ENCODE assay signal across 19 mouse cellular contexts in the genomic region with DNA sequence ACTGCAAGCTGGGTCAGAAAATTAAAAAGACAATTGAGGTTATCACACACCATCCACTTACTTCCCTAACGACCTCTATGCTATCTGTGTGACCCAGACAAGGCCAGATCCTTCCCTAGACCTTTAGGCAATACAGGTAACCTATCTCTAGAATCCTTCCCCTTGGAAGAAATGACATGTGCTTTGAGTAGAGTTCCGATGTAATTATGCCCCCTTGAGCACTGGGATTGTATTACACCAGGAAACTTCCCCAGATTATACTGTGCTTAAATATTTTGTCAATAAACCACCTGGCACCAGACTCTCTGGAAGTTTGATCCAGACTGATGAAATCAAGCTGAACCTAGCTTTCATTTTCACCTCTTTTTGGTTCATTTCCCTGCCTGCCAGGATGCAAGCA. TPM values are rescaled to one million over a fixed set of nuclear protein-coding genes. Genes with fewer than 3 reads are reported as not detected.
A peak's percentile ranks its signal among the peaks of the same experiment; 100 is the strongest.
DNase-seq lines count a peak whose midpoint lies in the region; ATAC-seq and TF ChIP-seq lines count a peak whose summit lies in the region.
"Had no signal": no experiment of that assay in that cellular context is flagged by ENCODE, and none has a peak within 500 bp of the region (broad histone marks: within the 10 kb centered on the region; RNA-seq: fewer than 3 reads in every experiment).

No protein-coding gene starts in this region.

- H3K4me1 ChIP-seq in embryonic facial prominence, embryonic 11.5 days (ENCODE audit: control insufficient read depth, insufficient read depth, low read length), result no peaks in the 10 kb centered on the region
- peaks cover 23% of the 10 kb centered on the region for H3K4me1 ChIP-seq in embryonic facial prominence, embryonic 10.5 days
- no peaks in the 10 kb centered on the region for H3K4me1 ChIP-seq in kidney, postnatal 0 days (replicated peaks; ENCODE audit: insufficient read depth, low read length)
- no peaks in the 10 kb centered on the region for H3K4me1 ChIP-seq in midbrain, postnatal 0 days (ENCODE audit: insufficient read depth, low read length)
- no peaks in the 10 kb centered on the region for H3K4me1 ChIP-seq in midbrain, embryonic 15.5 days
- H3K4me1 ChIP-seq: heart, embryonic 13.5 days; hindbrain, embryonic 10.5 days; neural tube, embryonic 15.5 days had no signal

- H3K27ac ChIP-seq in embryonic facial prominence, embryonic 11.5 days (replicated peaks; ENCODE audit: low read depth, low read length), result no peak overlapping the region
- H3K27ac ChIP-seq in embryonic facial prominence, embryonic 10.5 days (replicated peaks), result no peak overlapping the region
- no peak overlapping the region for H3K27ac ChIP-seq in kidney, postnatal 0 days
- no peak overlapping the region for H3K27ac ChIP-seq in midbrain, postnatal 0 days (ENCODE audit: low read depth, low read length)
- H3K27ac ChIP-seq in midbrain, embryonic 15.5 days, result no peak overlapping the region
- H3K27ac ChIP-seq: heart, embryonic 13.5 days; hindbrain, embryonic 10.5 days; limb, embryonic 15.5 days; neural tube, embryonic 15.5 days had no signal

- no peaks in the 10 kb centered on the region for H3K9me3 ChIP-seq in embryonic facial prominence, embryonic 11.5 days (replicated peaks; ENCODE audit: control insufficient read depth, low read length)
- 0 out of 2 replicates have a peak, but pooled peaks cover 1% of the 10 kb centered on the region for H3K9me3 ChIP-seq in embryonic facial prominence, embryonic 10.5 days
- no peaks in the 10 kb centered on the region for H3K9me3 ChIP-seq in kidney, postnatal 0 days (replicated peaks; ENCODE audit: low read length)
- H3K9me3 ChIP-seq in midbrain, postnatal 0 days (ENCODE audit: low read length), result no peaks in the 10 kb centered on the region
- no peaks in the 10 kb centered on the region for H3K9me3 ChIP-seq in midbrain, embryonic 15.5 days
- H3K9me3 ChIP-seq: heart, embryonic 13.5 days; limb, embryonic 15.5 days; neural tube, embryonic 15.5 days had no signal

- peak; percentile 38 for DNase-seq in embryonic facial prominence, embryonic 11.5 days (ENCODE audit: low spot score)
- DNase-seq in embryonic facial prominence, embryonic 10.5 days (ENCODE audit: low spot score), result no peak
- peak; percentile 25 for DNase-seq in kidney, postnatal 0 days (ENCODE audit: low spot score)
- no peak for DNase-seq in kidney, adult 11 months
- peak; percentile 30 for DNase-seq in midbrain, postnatal 0 days (ENCODE audit: low spot score)
- no peak for DNase-seq in urinary bladder, postnatal 25 days (ENCODE audit: low spot score)
- no peak for DNase-seq in heart, adult 8-10 months (ENCODE audit: low spot score)
- DNase-seq: cerebellum, adult 9-11 months; gastrocnemius, postnatal 14 days; lung, postnatal 10 days; retina, postnatal 1 day; thymus, postnatal 14 days had no signal

- no peaks in the 10 kb centered on the region for H3K27me3 ChIP-seq in embryonic facial prominence, embryonic 11.5 days (ENCODE audit: control insufficient read depth, insufficient read depth, low read length)
- no peaks in the 10 kb centered on the region for H3K27me3 ChIP-seq in embryonic facial prominence, embryonic 10.5 days (replicated peaks; ENCODE audit: low read depth, poor library complexity, severe bottlenecking)
- no peaks in the 10 kb centered on the region for H3K27me3 ChIP-seq in kidney, postnatal 0 days (ENCODE audit: insufficient read depth, low read length)
- H3K27me3 ChIP-seq in midbrain, postnatal 0 days (ENCODE audit: insufficient read depth, low read length), result no peaks in the 10 kb centered on the region
- H3K27me3 ChIP-seq in midbrain, embryonic 15.5 days (replicated peaks), result no peaks in the 10 kb centered on the region
- H3K27me3 ChIP-seq: heart, embryonic 13.5 days; limb, embryonic 15.5 days; neural tube, embryonic 15.5 days had no signal

- H3K4me3 ChIP-seq in embryonic facial prominence, embryonic 11.5 days (ENCODE audit: low read depth, low read length), result no peak overlapping the region
- H3K4me3 ChIP-seq in embryonic facial prominence, embryonic 10.5 days, result no peak overlapping the region
- H3K4me3 ChIP-seq in kidney, postnatal 0 days (replicated peaks; ENCODE audit: low read depth, low read length), result no peak overlapping the region
- H3K4me3 ChIP-seq in midbrain, postnatal 0 days (ENCODE audit: low read depth, low read length), result no peak overlapping the region
- H3K4me3 ChIP-seq in midbrain, embryonic 15.5 days, result no peak overlapping the region
- H3K4me3 ChIP-seq: heart, embryonic 13.5 days; hindbrain, embryonic 10.5 days; limb, embryonic 15.5 days; neural tube, embryonic 15.5 days had no signal

- no peak for ATAC-seq in embryonic facial prominence, embryonic 11.5 days (replicated peaks; ENCODE audit: insufficient number of reproducible peaks, low FRiP score, low TSS enrichment, low read depth)
- ATAC-seq in kidney, postnatal 0 days (replicated peaks; ENCODE audit: low FRiP score, low read depth), result no peak
- ATAC-seq in midbrain, postnatal 0 days (ENCODE audit: low FRiP score), result no peak
- no peak for ATAC-seq in midbrain, embryonic 15.5 days (replicated peaks)
- ATAC-seq: forebrain, embryonic 16.5 days; intestine, embryonic 16.5 days had no signal

- H3K4me2 ChIP-seq in embryonic facial prominence, embryonic 11.5 days (ENCODE audit: low read depth, low read length), result no peak overlapping the region
- H3K4me2 ChIP-seq in kidney, postnatal 0 days (ENCODE audit: low read length), result no peak overlapping the region
- no peak overlapping the region for H3K4me2 ChIP-seq in midbrain, postnatal 0 days (ENCODE audit: low read depth, low read length, poor library complexity, severe bottlenecking)
- H3K4me2 ChIP-seq in midbrain, embryonic 15.5 days, result no peak overlapping the region
- H3K4me2 ChIP-seq: heart, embryonic 13.5 days; limb, embryonic 15.5 days; neural tube, embryonic 15.5 days had no signal

- WGBS in embryonic facial prominence, embryonic 11.5 days, result 28% methylated on average over 2 of the region's 2 CpGs
- WGBS in embryonic facial prominence, embryonic 10.5 days, result 32% methylated on average over 2 of the region's 2 CpGs
- 31% methylated on average over 2 of the region's 2 CpGs for WGBS in kidney, postnatal 0 days
- 49% methylated on average over 2 of the region's 2 CpGs for WGBS in midbrain, postnatal 0 days
- 45% methylated on average over 2 of the region's 2 CpGs for WGBS in midbrain, embryonic 15.5 days

- H3K9ac ChIP-seq in embryonic facial prominence, embryonic 11.5 days (replicated peaks; ENCODE audit: low read length), result no peak overlapping the region
- no peak overlapping the region for H3K9ac ChIP-seq in kidney, postnatal 0 days (ENCODE audit: low read depth, low read length)
- H3K9ac ChIP-seq in midbrain, postnatal 0 days (replicated peaks; ENCODE audit: low read length, poor library complexity, severe bottlenecking), result no peak overlapping the region
- no peak overlapping the region for H3K9ac ChIP-seq in midbrain, embryonic 15.5 days
- H3K9ac ChIP-seq: heart, embryonic 13.5 days; limb, embryonic 15.5 days; neural tube, embryonic 15.5 days had no signal

- H3K36me3 ChIP-seq in embryonic facial prominence, embryonic 11.5 days (replicated peaks; ENCODE audit: control insufficient read depth, insufficient read depth, low read depth, low read length), result no peaks in the 10 kb centered on the region
- no peaks in the 10 kb centered on the region for H3K36me3 ChIP-seq in embryonic facial prominence, embryonic 10.5 days (replicated peaks)
- no peaks in the 10 kb centered on the region for H3K36me3 ChIP-seq in kidney, postnatal 0 days (ENCODE audit: insufficient read depth, low read length)
- no peaks in the 10 kb centered on the region for H3K36me3 ChIP-seq in midbrain, postnatal 0 days (ENCODE audit: insufficient read depth, low read length)
- H3K36me3 ChIP-seq in midbrain, embryonic 15.5 days (replicated peaks), result no peaks in the 10 kb centered on the region
- H3K36me3 ChIP-seq: heart, embryonic 13.5 days; hindbrain, embryonic 10.5 days; limb, embryonic 15.5 days; neural tube, embryonic 15.5 days had no signal

- peak; percentile 58; the same call in 1 of the 2 replicates for TF ChIP-seq CTCF in kidney, postnatal 0 days (IDR thresholded peaks at IDR 0.05; ENCODE audit: low read depth)
- peak; percentile 51 for TF ChIP-seq CTCF in midbrain, postnatal 0 days (IDR thresholded peaks at IDR 0.05)

RNA-seq across cellular contexts. Expression of a gene that starts 14.5 kb away (rescaled TPM):
- polyA plus RNA-seq in embryonic facial prominence, embryonic 11.5 days (2014; fragmentation: Nextera tagmentation; extraction: Ambion mirVana), result 160 and 212 TPM in 2 replicates
- polyA plus RNA-seq in embryonic facial prominence, embryonic 10.5 days (2016; fragmentation: Nextera tagmentation; extraction: Ambion mirVana), result 153 and 166 TPM in 2 replicates
- 126 and 128 TPM in 2 replicates for polyA plus RNA-seq in kidney, postnatal 0 days (2015; fragmentation: Nextera tagmentation; extraction: Ambion mirVana)
- 30.8 and 70.0 TPM in 2 replicates for total RNA-seq in midbrain, postnatal 0 days (2014; rRNA removed)
- 32.8 and 34.1 TPM in 2 replicates for polyA plus RNA-seq in midbrain, postnatal 0 days (2015; fragmentation: Nextera tagmentation; extraction: Ambion mirVana)
- polyA plus RNA-seq in midbrain, embryonic 15.5 days (2015; fragmentation: Nextera tagmentation; extraction: Ambion mirVana), result 32.0 and 46.6 TPM in 2 replicates
- 1 to 10 TPM; 2.5 to 3.5 (median 3.1) TPM for total RNA-seq in heart, adult 8-10 months (2022)

Comparison
In these comparisons a context has a peak if more than half of its experiments do, and no peak if none do; other contexts are left out.
1. DNase-seq: peak in embryonic facial prominence, embryonic 11.5 days (single experiment), kidney, postnatal 0 days (single experiment) and midbrain, postnatal 0 days (single experiment); none in embryonic facial prominence, embryonic 10.5 days (single experiment), kidney, adult 11 months (single experiment), urinary bladder, postnatal 25 days (single experiment) and heart, adult 8-10 months (single experiment).